Mouse (Mus musculus) cortical plate, adult 2 months (tissue): Measurements from ENCODE around the gene Actn1. TPM values are rescaled to one million over a fixed set of nuclear protein-coding genes. Genes with fewer than 3 reads are reported as not detected.
"Not testable (repeated sequence)": the region's sequence is repeated elsewhere in the genome, so short reads cannot be mapped to it uniquely, and the experiment has no call there.

Source experiments
- H3K27ac ChIP-seq: fragments of 200-500 bp; 2 replicates; pipeline ENCODE4 v1.5.1; 2012; ENCODE audit warnings: low read length, control low read depth, inconsistent platforms; ENCODE audit not compliant: insufficient read depth
- H3K4me1 ChIP-seq: fragments of 200-500 bp; 2 replicates; pipeline ENCODE4 v1.6.1; 2011; ENCODE audit warnings: low read length; ENCODE audit not compliant: control insufficient read depth, insufficient read depth
- H3K4me3 ChIP-seq: fragments of 200-500 bp; 2 replicates; pipeline ENCODE4 v1.5.1; 2011; ENCODE audit warnings: mild to moderate bottlenecking, low read length, control low read depth; ENCODE audit not compliant: insufficient read depth
- CTCF ChIP-seq: fragments of 200-500 bp; IDR thresholded peaks from 2 replicates; pipeline ENCODE4 v1.5.1; 2011; ENCODE audit warnings: mild to moderate bottlenecking, control low read depth, low read length; ENCODE audit not compliant: insufficient read depth; ENCODE audit errors: extremely low read depth
- POLR2A ChIP-seq: fragments of 200-500 bp; IDR thresholded peaks from 2 replicates; pipeline ENCODE4 v1.6.1; 2011; ENCODE audit warnings: mild to moderate bottlenecking, low read length, control low read depth; ENCODE audit not compliant: insufficient read depth; ENCODE audit errors: extremely low read depth
- polyA plus RNA-seq: library from polyadenylated mRNA; depleted of rRNA; stranded (reverse); fragments of >200 nt; gene quantifications from 2 replicates; pipeline ENCODE4 v1.2.3, GENCODE M21; 2012; rRNA removed

Actn1 gene
- polyA plus RNA-seq: 96.3 and 99.3 TPM in 2 replicates

- H3K27ac ChIP-seq: peak within 1 kb of the TSS; percentile 93
- H3K4me3 ChIP-seq: peak within 1 kb of the TSS; percentile 90
- TF ChIP-seq CTCF (no peak), POLR2A (peak; percentile 70; the same call in 1 of the 2 replicates)
- peaks cover 2% of the 10 kb centered on the region; the same call in 1 of the 2 replicates for H3K4me1 ChIP-seq
Measured at GRCm38 (mm10) chr12:80260056-80260743, at the start of gene Actn1. Gene Actn1, minus strand, starts transcription at chr12:80260371.

- Histone ChIP-seq H3K4me1 (no peaks in the 10 kb centered on the region), H3K4me3 (no peak overlapping the region), H3K27ac (no peak overlapping the region)
- no peak for TF ChIP-seq CTCF
- TF ChIP-seq POLR2A: no peak
Measured at GRCm38 (mm10) chr12:80307556-80307955, 47.4 kb upstream of the Actn1 start.

GRCm38 (mm10) chr12:80304518-80304917 lies 44.3 kb upstream of the Actn1 start:
- Histone ChIP-seq H3K27ac (no peak overlapping the region), H3K4me3 (no peak overlapping the region), H3K4me1 (no peaks in the 10 kb centered on the region)
- TF ChIP-seq POLR2A (no peak), CTCF (no peak)

GRCm38 (mm10) chr12:80300833-80301456 lies 40.8 kb upstream of the Actn1 start:
- Histone ChIP-seq H3K4me3 (no peak overlapping the region), H3K27ac (no peak overlapping the region), H3K4me1 (no peaks in the 10 kb centered on the region)
- TF ChIP-seq CTCF: no peak

- no peak for TF ChIP-seq CTCF
- TF ChIP-seq POLR2A: no peak
- no peak overlapping the region for H3K27ac ChIP-seq
- H3K4me3 ChIP-seq: no peak overlapping the region
- H3K4me1 ChIP-seq: no peaks in the 10 kb centered on the region
Measured at GRCm38 (mm10) chr12:80298714-80299113, 38.5 kb upstream of the Actn1 start.

- TF ChIP-seq POLR2A (no peak), CTCF (no peak)
- H3K4me1 ChIP-seq: no peaks in the 10 kb centered on the region
Measured at GRCm38 (mm10) chr12:80291895-80292435, 31.8 kb upstream of the Actn1 start.

GRCm38 (mm10) chr12:80290964-80291363 lies 30.8 kb upstream of the Actn1 start:
- TF ChIP-seq POLR2A (no peak), CTCF (no peak)
- Histone ChIP-seq H3K4me1 (no peaks in the 10 kb centered on the region), H3K27ac (no peak overlapping the region), H3K4me3 (no peak overlapping the region)

More at GRCm38 (mm10) chr12:80291895-80292435, 31.8 kb upstream of the Actn1 start:
- H3K4me3 ChIP-seq: no peak overlapping the region
- no peak overlapping the region for H3K27ac ChIP-seq

- Histone ChIP-seq H3K4me1 (no peaks in the 10 kb centered on the region), H3K4me3 (no peak overlapping the region), H3K27ac (no peak overlapping the region)
- TF ChIP-seq POLR2A: no peak
- no peak for TF ChIP-seq CTCF
Measured at GRCm38 (mm10) chr12:80290483-80290882, 30.3 kb upstream of the Actn1 start.

GRCm38 (mm10) chr12:80289722-80290121 lies 29.6 kb upstream of the Actn1 start:
- H3K4me3 ChIP-seq: no peak overlapping the region
- no peaks in the 10 kb centered on the region for H3K4me1 ChIP-seq
- H3K27ac ChIP-seq: no peak overlapping the region
- no peak for TF ChIP-seq CTCF
- no peak for TF ChIP-seq POLR2A

GRCm38 (mm10) chr12:80285890-80286289 lies 25.7 kb upstream of the Actn1 start:
- Histone ChIP-seq H3K27ac (no peak overlapping the region), H3K4me3 (no peak overlapping the region), H3K4me1 (no peaks in the 10 kb centered on the region)
- TF ChIP-seq CTCF: no peak
- no peak for TF ChIP-seq POLR2A

- not testable (repeated sequence) for H3K4me1 ChIP-seq, H3K27ac ChIP-seq, H3K4me3 ChIP-seq
Measured at GRCm38 (mm10) chr12:80284251-80284650, 24.1 kb upstream of the Actn1 start.
